Mouse (Mus musculus) lung, embryonic 14.5 days (tissue): ENCODE measurements around the gene Serpinh1. TPM values are rescaled to one million over a fixed set of nuclear protein-coding genes. Genes with fewer than 3 reads are reported as not detected.

Source experiments
- ATAC-seq: fragments of 200-750 bp; cut with Nextera tagmentation; 2 replicates; pipeline ENCODE4 v1.8.0; 2017; ENCODE audit warnings: mild to moderate bottlenecking, moderate TSS enrichment, moderate library complexity; ENCODE audit not compliant: insufficient read depth
- DNase-seq: peaks from one replicate; pipeline ENCODE4 v3.0.0-alpha.2; 2015
- H3K27ac ChIP-seq: fragments of 300-500 bp; sonication (generic); 2 replicates; pipeline ENCODE4 v1.5.1; 2014; ENCODE audit warnings: low read depth, mild to moderate bottlenecking, moderate library complexity
- H3K27me3 ChIP-seq: fragments of 300-500 bp; sonication (generic); 2 replicates; pipeline ENCODE4 v1.6.1; 2014; ENCODE audit warnings: low read length, control low read depth; ENCODE audit not compliant: insufficient read depth
- H3K36me3 ChIP-seq: fragments of 300-500 bp; sonication (generic); 2 replicates; pipeline ENCODE4 v1.6.1; 2014; ENCODE audit warnings: control low read depth; ENCODE audit not compliant: insufficient read depth
- H3K4me1 ChIP-seq: fragments of 300-500 bp; sonication (generic); 2 replicates; pipeline ENCODE4 v1.6.1; 2014; ENCODE audit warnings: antibody characterized with exemption, control low read depth; ENCODE audit not compliant: insufficient read depth
- H3K4me2 ChIP-seq: fragments of 300-500 bp; sonication (generic); 2 replicates; pipeline ENCODE4 v1.6.1; 2014; ENCODE audit warnings: mild to moderate bottlenecking
- H3K4me3 ChIP-seq: fragments of 300-500 bp; sonication (generic); 2 replicates; pipeline ENCODE4 v1.5.1; 2014; ENCODE audit warnings: low read depth, low read length
- H3K9ac ChIP-seq: fragments of 300-500 bp; sonication (generic); 2 replicates; pipeline ENCODE4 v1.6.1; 2014
- H3K9me3 ChIP-seq: fragments of 300-500 bp; sonication (generic); 2 replicates; pipeline ENCODE4 v1.6.1; 2016; ENCODE audit warnings: low read depth, low read length, control low read depth
- CTCF ChIP-seq: IDR thresholded peaks from 2 replicates; pipeline ENCODE4 v1.5.1; 2016; ENCODE audit warnings: antibody characterized with exemption, low read depth
- WGBS: fragments of 180-500 bp; shearing (Covaris S2); extraction: QIAGEN DNeasy Blood & Tissue Kit; methylation state at CpG from one replicate; pipeline ENCODE4 v1.1.7; 2014; 5-methylcytosine and 5-hydroxymethylcytosine counted together
- polyA plus RNA-seq: library from polyadenylated mRNA; unstranded; fragments of >200 nt; fragmentation: Nextera tagmentation; extraction: Ambion mirVana; gene quantifications from 2 replicates; pipeline ENCODE4 v1.2.1, GENCODE M21; 2014

The Serpinh1 gene
- polyA plus RNA-seq, 1 experiment from 2014 or later = 691 TPM

GRCm38 (mm10) chr7:99393711-99394325 lies 40.8 kb upstream of the Serpinh1 start:
- H3K27ac ChIP-seq = no peak overlapping the region
- 67% methylated on average over 13 of the region's 13 CpGs for whole genome bisulfite sequencing
- ATAC-seq (no peak), DNase-seq (no peak)
- H3K4me3 ChIP-seq = no peak overlapping the region
- H3K4me1 ChIP-seq = 0 out of 2 replicates have a peak, but pooled peaks cover 3% of the 10 kb centered on the region
- no peaks in the 10 kb centered on the region for H3K27me3 ChIP-seq
- no peak overlapping the region for H3K9ac ChIP-seq
- no peak overlapping the region for H3K4me2 ChIP-seq
- peaks cover 8% of the 10 kb centered on the region; the same call in 1 of the 2 replicates for H3K36me3 ChIP-seq
- H3K9me3 ChIP-seq = no peaks in the 10 kb centered on the region
- no peak for TF ChIP-seq CTCF

- no peak overlapping the region for H3K4me2 ChIP-seq
- H3K4me3 ChIP-seq = no peak overlapping the region
- H3K27me3 ChIP-seq = no peaks in the 10 kb centered on the region
- peaks cover 8% of the 10 kb centered on the region; the same call in 1 of the 2 replicates for H3K36me3 ChIP-seq
- H3K9ac ChIP-seq = no peak overlapping the region
- no peak for TF ChIP-seq CTCF
- ATAC-seq = no peak
- DNase-seq = no peak
- 52% methylated on average over 2 of the region's 2 CpGs for WGBS
- no peak overlapping the region for H3K27ac ChIP-seq
- H3K9me3 ChIP-seq = no peaks in the 10 kb centered on the region
- 0 out of 2 replicates have a peak, but pooled peaks cover 3% of the 10 kb centered on the region for H3K4me1 ChIP-seq
Observed at GRCm38 (mm10) chr7:99392696-99393095, 39.7 kb upstream of the Serpinh1 start.

- Histone ChIP-seq H3K27ac (no peak overlapping the region), H3K27me3 (no peaks in the 10 kb centered on the region), H3K4me1 (0 out of 2 replicates have a peak, but pooled peaks cover 3% of the 10 kb centered on the region), H3K4me3 (no peak overlapping the region), H3K9ac (no peak overlapping the region), H3K9me3 (no peaks in the 10 kb centered on the region), H3K4me2 (no peak overlapping the region), H3K36me3 (peaks cover 8% of the 10 kb centered on the region; the same call in 1 of the 2 replicates)
- no peak for ATAC-seq
- DNase-seq = peak; percentile 38
- 36% methylated on average over 4 of the region's 4 CpGs for whole genome bisulfite sequencing
- TF ChIP-seq CTCF = no peak
Observed at GRCm38 (mm10) chr7:99390559-99390958, 37.5 kb upstream of the Serpinh1 start.

GRCm38 (mm10) chr7:99387356-99387755 lies 34.3 kb upstream of the Serpinh1 start:
- ATAC-seq (no peak), DNase-seq (no peak)
- Histone ChIP-seq H3K9ac (no peak overlapping the region), H3K4me2 (no peak overlapping the region), H3K4me3 (no peak overlapping the region), H3K27ac (no peak overlapping the region), H3K36me3 (no peaks in the 10 kb centered on the region; the same call in 1 of the 2 replicates), H3K9me3 (no peaks in the 10 kb centered on the region), H3K27me3 (no peaks in the 10 kb centered on the region), H3K4me1 (peaks cover 16% of the 10 kb centered on the region; the same call in 1 of the 2 replicates)
- TF ChIP-seq CTCF = no peak
- 89% methylated on average over 5 of the region's 5 CpGs for WGBS

GRCm38 (mm10) chr7:99386811-99387210 lies 33.8 kb upstream of the Serpinh1 start:
- no peaks in the 10 kb centered on the region for H3K9me3 ChIP-seq
- H3K4me1 ChIP-seq = peaks cover 16% of the 10 kb centered on the region; the same call in 1 of the 2 replicates
- no peak overlapping the region for H3K9ac ChIP-seq
- H3K27ac ChIP-seq = no peak overlapping the region
- H3K4me2 ChIP-seq = no peak overlapping the region
- ATAC-seq = no peak
- no peaks in the 10 kb centered on the region; the same call in 1 of the 2 replicates for H3K36me3 ChIP-seq
- 79% methylated on average over 4 of the region's 4 CpGs for WGBS
- H3K27me3 ChIP-seq = no peaks in the 10 kb centered on the region
- H3K4me3 ChIP-seq = no peak overlapping the region
- no peak for DNase-seq
- TF ChIP-seq CTCF = no peak

GRCm38 (mm10) chr7:99386030-99386429 lies 33.0 kb upstream of the Serpinh1 start:
- peaks cover 12% of the 10 kb centered on the region; the same call in 1 of the 2 replicates for H3K4me1 ChIP-seq
- no peaks in the 10 kb centered on the region for H3K9me3 ChIP-seq
- H3K4me3 ChIP-seq = no peak overlapping the region
- no peak for DNase-seq
- 64% methylated on average over 5 of the region's 5 CpGs for WGBS
- no peak overlapping the region for H3K4me2 ChIP-seq
- H3K27ac ChIP-seq = no peak overlapping the region
- H3K9ac ChIP-seq = no peak overlapping the region
- H3K36me3 ChIP-seq = no peaks in the 10 kb centered on the region; the same call in 1 of the 2 replicates
- no peaks in the 10 kb centered on the region for H3K27me3 ChIP-seq
- TF ChIP-seq CTCF = no peak
- no peak for ATAC-seq

- DNase-seq = peak; percentile 71
- Histone ChIP-seq H3K36me3 (no peaks in the 10 kb centered on the region), H3K4me3 (no peak overlapping the region; the same call in 1 of the 2 replicates), H3K9me3 (no peaks in the 10 kb centered on the region), H3K27me3 (no peaks in the 10 kb centered on the region), H3K4me1 (peaks cover 21% of the 10 kb centered on the region), H3K4me2 (peak overlapping the region; percentile 95), H3K9ac (peak overlapping the region; percentile 68), H3K27ac (peak overlapping the region; percentile 65)
- ATAC-seq = no peak
- peak; percentile 32; the same call in 1 of the 2 replicates for TF ChIP-seq CTCF
- 15% methylated on average over 4 of the region's 4 CpGs for WGBS
Observed at GRCm38 (mm10) chr7:99384101-99384611, 31.1 kb upstream of the Serpinh1 start.
